Mouse (Mus musculus) olfactory bulb, adult 2 months (tissue): Measurements from ENCODE around the gene Kcns1. TPM values are rescaled to one million over a fixed set of nuclear protein-coding genes. Genes with fewer than 3 reads are reported as not detected.

Experiments used
- H3K27ac ChIP-seq: fragments of 200-500 bp; 2 replicates; pipeline ENCODE4 v1.5.1; 2012; ENCODE audit warnings: low read depth, low read length; ENCODE audit not compliant: insufficient read depth
- H3K4me1 ChIP-seq: fragments of 200-500 bp; 2 replicates; pipeline ENCODE4 v1.6.1; 2012; ENCODE audit warnings: low read length; ENCODE audit not compliant: control insufficient read depth, insufficient read depth
- H3K4me3 ChIP-seq: fragments of 200-500 bp; 2 replicates; pipeline ENCODE4 v1.5.1; 2012; ENCODE audit warnings: mild to moderate bottlenecking, low read depth, low read length, moderate library complexity; ENCODE audit not compliant: insufficient read depth
- CTCF ChIP-seq: fragments of 200-500 bp; IDR thresholded peaks from 2 replicates; pipeline ENCODE4 v1.5.1; 2012; ENCODE audit warnings: low read depth, mild to moderate bottlenecking, low read length, moderate library complexity; ENCODE audit not compliant: insufficient read depth
- POLR2A ChIP-seq: fragments of 200-500 bp; IDR thresholded peaks from 2 replicates; pipeline ENCODE4 v1.6.1; 2012; ENCODE audit warnings: mild to moderate bottlenecking, low read depth, low read length, moderate library complexity; ENCODE audit not compliant: insufficient read depth
- WGBS: fragments of 180-500 bp; shearing (Covaris S2); methylation state at CpG from one replicate; pipeline ENCODE4 v1.1.7; 2018; 5-methylcytosine and 5-hydroxymethylcytosine counted together
- polyA plus RNA-seq: library from polyadenylated mRNA; stranded (reverse); fragments of >200 nt; gene quantifications from 2 replicates; pipeline ENCODE4 v1.2.4, GENCODE M21; 2012; ENCODE audit warnings: low replicate concordance; ENCODE audit not compliant: missing spikeins, insufficient read depth, insufficient read length

Kcns1 gene
- polyA plus RNA-seq, 1 experiment = not detected

DNA sequence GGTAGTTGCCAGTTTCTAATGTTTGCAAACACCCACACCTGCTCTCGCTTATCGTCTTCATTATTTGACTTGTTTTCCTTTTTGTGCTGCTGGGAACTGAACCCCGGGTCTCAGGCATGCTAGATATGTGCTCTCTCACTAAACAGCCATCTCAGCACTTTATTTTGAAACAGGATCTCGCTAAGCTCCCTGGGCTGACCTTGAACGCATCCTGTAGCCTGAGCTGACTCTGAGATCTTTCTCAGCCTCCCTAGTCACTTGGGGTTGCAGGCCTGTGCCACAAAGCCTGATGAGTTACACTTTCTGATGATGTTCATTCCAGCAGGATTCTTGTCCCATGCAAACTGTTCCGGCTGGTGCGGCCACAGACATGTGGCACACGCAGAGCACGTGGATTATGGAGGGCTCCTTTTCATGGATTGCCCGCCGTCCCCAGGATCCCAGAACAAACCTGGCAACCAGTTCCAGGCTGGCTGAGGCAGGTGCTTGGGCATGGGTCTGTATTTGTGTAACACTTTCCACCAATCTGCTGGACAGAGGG lies 9.3 kb downstream of the Kcns1 start:
- H3K4me1 ChIP-seq = no peaks in the 10 kb centered on the region
- H3K27ac ChIP-seq = no peak overlapping the region
- WGBS = 88% methylated on average over 11 of the region's 11 CpGs
- no peak overlapping the region for H3K4me3 ChIP-seq
- no peak for TF ChIP-seq CTCF

DNA sequence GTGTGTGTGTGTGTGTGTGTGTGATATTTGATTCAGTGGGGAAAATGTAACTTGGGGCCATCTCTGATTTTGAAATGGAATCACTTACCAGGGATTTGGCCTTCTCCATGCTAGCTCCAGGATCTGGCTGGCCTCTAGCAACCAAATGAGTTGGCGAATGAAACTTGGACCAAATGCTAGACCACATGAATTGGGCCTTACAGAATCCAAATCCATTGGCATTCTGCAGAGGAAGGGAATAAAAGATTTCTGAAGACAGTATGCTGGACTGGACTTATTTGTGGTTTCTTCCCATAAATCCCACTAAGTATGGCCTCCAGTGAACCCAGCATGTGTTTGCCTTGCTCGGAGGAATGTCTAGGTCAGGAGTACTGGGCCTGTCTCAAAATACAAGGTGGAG lies 12.1 kb downstream of the Kcns1 start:
- H3K4me1 ChIP-seq = no peaks in the 10 kb centered on the region
- 64% methylated on average over 2 of the region's 2 CpGs for WGBS
- no peak overlapping the region for H3K4me3 ChIP-seq
- TF ChIP-seq CTCF (no peak), POLR2A (no peak)
- no peak overlapping the region for H3K27ac ChIP-seq

DNA sequence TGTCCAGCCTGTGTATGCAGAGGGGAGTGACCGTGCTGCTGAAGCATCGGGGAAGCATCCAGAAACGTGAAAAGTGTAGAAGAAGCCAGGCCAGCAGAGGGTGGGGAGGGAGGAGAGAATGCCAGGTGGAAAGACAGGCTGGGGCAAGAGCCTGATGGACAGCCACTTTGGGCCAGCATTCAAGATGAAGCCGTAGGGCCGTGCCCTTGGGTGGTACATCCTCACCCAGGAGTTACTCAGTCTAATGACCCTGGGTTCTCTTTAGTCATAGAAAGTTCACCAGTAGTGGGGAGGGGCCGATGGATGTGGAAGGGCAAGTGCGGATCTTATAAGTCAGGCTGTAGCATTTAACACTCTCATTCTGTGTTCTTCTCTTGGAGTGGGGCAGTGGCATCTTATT lies 14.8 kb downstream of the Kcns1 start:
- WGBS = 87% methylated on average over 7 of the region's 7 CpGs
- TF ChIP-seq CTCF (no peak), POLR2A (no peak)
- Histone ChIP-seq H3K4me3 (no peak overlapping the region), H3K4me1 (no peaks in the 10 kb centered on the region), H3K27ac (no peak overlapping the region)

DNA sequence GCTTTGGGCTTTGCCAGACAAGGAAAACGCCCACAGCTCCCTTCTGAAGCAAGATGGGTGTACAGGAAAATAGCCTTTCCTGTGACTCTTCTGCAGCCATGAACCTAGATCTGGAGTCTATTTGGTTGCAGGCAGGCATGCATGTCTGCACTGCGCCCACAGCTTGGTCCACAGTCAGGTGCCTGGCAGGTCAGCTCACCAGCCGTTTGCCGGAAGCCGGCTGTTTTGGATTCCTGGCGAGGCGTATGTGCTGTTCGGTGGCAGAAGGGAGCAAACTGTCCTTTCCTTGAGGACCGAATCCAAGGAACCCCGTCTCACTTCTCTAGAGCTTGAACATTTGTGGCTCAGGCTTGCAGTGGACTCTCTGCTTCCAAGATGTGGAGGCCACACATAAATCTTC lies 16.9 kb downstream of the Kcns1 start:
- TF ChIP-seq POLR2A (no peak), CTCF (no peak)
- H3K4me1 ChIP-seq = peaks cover 7% of the 10 kb centered on the region
- H3K4me3 ChIP-seq = no peak overlapping the region
- no peak overlapping the region for H3K27ac ChIP-seq
- WGBS = 93% methylated on average over 10 of the region's 10 CpGs

DNA sequence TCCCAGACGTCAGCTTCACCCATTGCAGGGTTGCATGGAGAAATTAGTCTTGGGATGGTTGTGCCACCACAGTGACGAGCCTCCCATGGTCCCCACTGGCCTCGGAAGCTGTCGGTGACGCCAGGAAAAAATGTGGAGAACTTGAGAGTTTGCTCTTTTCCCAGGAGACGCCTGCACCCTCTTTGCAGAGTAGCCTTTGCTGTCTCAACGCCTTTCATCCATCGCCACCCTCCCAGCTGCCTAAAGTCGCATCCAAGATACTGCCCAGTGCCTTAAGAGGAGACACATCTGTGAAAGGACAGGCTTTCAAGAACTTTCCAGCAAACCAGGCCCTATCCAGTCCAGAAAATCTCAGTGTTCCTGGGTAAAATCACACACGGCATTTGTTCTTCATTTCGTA lies 18.6 kb downstream of the Kcns1 start:
- Histone ChIP-seq H3K4me3 (no peak overlapping the region), H3K27ac (no peak overlapping the region), H3K4me1 (peaks cover 7% of the 10 kb centered on the region)
- TF ChIP-seq POLR2A = no peak
- TF ChIP-seq CTCF = no peak
- 96% methylated on average over 11 of the region's 11 CpGs for WGBS

DNA sequence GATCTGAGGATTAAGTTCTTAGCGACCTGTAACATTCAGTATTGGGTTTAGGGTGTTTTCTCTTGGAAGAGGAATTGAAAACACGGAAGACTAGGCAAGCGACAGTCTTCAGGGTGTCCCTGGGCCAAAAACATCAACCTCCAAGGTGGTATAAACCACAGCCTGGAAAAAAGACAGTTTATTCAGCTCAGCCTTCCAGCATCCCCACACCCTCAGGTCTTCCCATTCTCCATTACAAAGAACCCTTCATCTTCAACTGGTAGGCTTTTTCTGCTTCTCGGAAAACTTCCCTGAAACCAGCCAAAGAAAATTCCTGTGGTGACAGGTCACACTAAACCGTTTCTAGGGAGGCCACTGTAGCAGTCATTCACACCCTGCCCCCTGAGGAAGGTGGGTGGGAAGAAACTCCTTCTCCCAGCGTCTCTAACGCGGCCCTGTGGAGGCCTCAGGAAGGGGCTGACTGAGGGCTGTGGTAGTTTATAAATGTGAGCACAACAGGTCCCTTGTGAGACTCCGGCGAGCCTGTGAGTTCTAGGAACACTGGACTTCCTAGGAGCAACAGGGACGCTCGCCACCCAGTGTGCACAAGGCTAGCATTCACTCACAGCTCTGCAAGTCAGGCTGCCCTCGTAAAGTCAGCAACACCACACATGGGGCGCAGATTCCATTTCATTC lies 20.7 kb downstream of the Kcns1 start:
- 49% methylated on average over 14 of the region's 14 CpGs for WGBS
- TF ChIP-seq POLR2A = no peak
- no peak for TF ChIP-seq CTCF
- peaks cover 7% of the 10 kb centered on the region for H3K4me1 ChIP-seq
- no peak overlapping the region for H3K4me3 ChIP-seq
- H3K27ac ChIP-seq = no peak overlapping the region

DNA sequence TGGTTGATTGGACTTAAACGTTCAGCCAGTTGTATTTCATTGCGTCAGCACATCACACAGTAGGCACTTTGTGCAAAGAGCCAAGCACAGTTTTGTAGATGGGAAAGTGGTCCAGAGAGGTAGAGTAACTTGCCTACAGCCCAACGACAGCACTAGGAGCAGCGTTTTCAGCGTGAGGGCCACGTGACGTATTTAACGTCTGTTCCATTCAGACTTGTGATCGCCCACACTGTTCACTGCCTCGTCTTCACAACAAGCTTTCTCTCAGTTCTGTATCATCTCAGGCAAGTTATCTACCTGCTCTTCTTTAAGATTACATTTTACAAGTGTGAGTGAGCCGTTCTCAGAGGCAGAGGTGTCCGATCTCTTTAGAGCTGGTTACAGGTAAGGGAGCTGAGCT lies 24.4 kb downstream of the Kcns1 start:
- TF ChIP-seq POLR2A (no peak), CTCF (no peak)
- 84% methylated on average over 12 of the region's 12 CpGs for WGBS
- Histone ChIP-seq H3K27ac (no peak overlapping the region), H3K4me3 (no peak overlapping the region), H3K4me1 (peaks cover 7% of the 10 kb centered on the region)

DNA sequence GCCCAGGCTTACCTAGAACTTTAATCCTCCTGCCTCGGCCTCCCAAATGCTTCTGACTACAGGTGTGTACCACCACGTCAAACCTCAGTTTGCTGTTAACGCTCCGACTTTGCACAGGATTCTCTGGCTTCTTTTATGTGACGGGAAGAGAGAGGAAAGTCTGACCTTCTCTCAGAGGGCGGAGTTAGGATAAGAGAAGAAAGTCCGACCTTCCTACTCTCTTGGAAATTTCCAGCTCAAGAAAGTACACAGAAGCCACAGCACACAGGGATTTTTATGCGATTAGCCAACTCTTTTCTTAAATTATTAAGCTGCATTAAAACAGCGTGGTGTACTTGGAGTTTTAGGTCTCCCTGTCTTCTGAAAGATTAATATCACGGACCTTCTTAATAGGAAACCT lies 26.4 kb downstream of the Kcns1 start:
- Histone ChIP-seq H3K4me1 (no peaks in the 10 kb centered on the region; the same call in 1 of the 2 replicates), H3K4me3 (no peak overlapping the region), H3K27ac (no peak overlapping the region)
- TF ChIP-seq CTCF = no peak
- no peak for TF ChIP-seq POLR2A
- 93% methylated on average over 10 of the region's 10 CpGs for WGBS

DNA sequence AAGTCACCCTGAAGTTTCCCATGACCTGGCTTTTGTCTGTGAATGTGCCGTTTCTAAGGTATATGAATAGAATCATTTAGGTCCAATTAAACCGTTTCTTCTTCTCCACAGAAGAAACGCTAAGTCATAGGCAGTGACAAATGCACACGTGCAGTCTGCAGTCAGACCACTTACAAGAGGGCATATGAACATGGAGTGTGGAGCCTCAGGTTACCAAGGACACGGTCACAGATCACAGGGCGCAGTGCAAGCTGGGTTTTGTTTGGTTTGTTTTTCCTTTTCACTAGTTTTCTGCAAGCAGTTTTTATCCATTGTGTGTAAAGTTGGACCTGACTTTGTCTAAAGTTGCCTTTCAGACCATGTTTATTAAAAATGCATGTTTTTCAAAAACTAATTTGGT lies 26.9 kb downstream of the Kcns1 start:
- Histone ChIP-seq H3K27ac (no peak overlapping the region), H3K4me1 (no peaks in the 10 kb centered on the region; the same call in 1 of the 2 replicates), H3K4me3 (no peak overlapping the region)
- WGBS = 65% methylated on average over 6 of the region's 6 CpGs
- TF ChIP-seq POLR2A (no peak), CTCF (no peak)

DNA sequence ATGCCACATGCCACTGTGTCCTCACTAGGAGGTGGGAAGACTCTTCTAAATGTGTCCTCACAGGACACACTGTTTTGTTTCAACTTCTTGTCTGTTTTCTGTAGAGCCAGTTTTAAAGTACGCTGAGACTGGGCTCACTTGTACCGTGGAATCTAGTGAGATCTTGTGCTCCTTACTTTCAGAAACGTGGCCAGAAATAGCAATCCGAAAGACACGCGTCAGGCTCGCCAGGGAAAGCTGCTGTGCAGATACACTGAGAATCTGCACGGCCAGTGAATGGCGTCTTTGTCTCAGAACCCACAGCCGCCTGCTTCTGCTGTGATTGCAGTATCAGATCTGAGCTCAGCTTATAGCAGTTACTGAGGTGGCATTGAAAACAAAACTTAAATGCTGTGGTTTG lies 28.9 kb downstream of the Kcns1 start:
- TF ChIP-seq CTCF = no peak
- TF ChIP-seq POLR2A = no peak
- WGBS = 41% methylated on average over 10 of the region's 10 CpGs
- H3K4me3 ChIP-seq = no peak overlapping the region
- no peak overlapping the region for H3K27ac ChIP-seq
- H3K4me1 ChIP-seq = peaks cover 5% of the 10 kb centered on the region
